Mouse (Mus musculus): ENCODE measurements around the gene Krt36.

DNA sequence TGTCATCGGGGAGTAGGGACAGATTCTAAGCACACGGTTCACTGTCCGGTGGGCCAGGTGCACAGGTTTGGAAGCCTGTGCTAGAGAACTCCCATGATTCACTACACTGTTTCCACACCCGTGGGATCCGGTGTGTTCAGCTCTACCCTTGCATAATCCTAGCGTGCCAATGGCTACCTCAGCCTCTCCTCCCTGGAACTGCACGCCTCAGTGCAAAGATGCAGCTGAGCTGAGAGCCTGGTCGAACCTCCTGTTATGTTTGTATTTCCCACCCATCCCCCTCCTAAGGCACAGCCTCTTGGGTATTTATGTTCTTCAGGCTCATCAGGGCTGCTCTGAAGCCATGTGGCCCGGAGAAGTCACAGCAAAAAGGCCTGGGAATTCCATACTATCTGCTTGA is 7.6 kb downstream of the Krt36 start:
- TF ChIP-seq POLR2A (IDR thresholded peaks at IDR 0.05; ENCODE audit: control insufficient read depth in 1 of 2, insufficient read depth in 1 of 2, low read depth in 1 of 2, low read length in 2 of 2, poor library complexity in 1 of 2) (no peak), CTCF (IDR thresholded peaks at IDR 0.05 in 2 of 3, conservative IDR thresholded peaks at IDR 0.05 in 1 of 3; ENCODE audit: control insufficient read depth in 1 of 3, insufficient read depth in 1 of 3, low read depth in 2 of 3, low read length in 3 of 3, poor library complexity in 1 of 3, severe bottlenecking in 1 of 3) (no peak), BHLHE40 (IDR thresholded peaks at IDR 0.05; ENCODE audit: borderline replicate concordance, low read depth, low read length) (no peak), E2F4 (IDR thresholded peaks at IDR 0.05; ENCODE audit: borderline replicate concordance, low read depth, low read length) (no peak), NELFE (IDR thresholded peaks at IDR 0.05; ENCODE audit: low read depth, low read length) (no peak), POLR2AphosphoS2 (IDR thresholded peaks at IDR 0.05; ENCODE audit: low read length) (no peak), EP300 (IDR thresholded peaks at IDR 0.05; ENCODE audit: low read depth in 1 of 2, low read length in 2 of 2) (no peak)
